Mouse (Mus musculus): ENCODE results near the gene Bora.
"Not testable (repeated sequence)": the region's sequence is repeated elsewhere in the genome, so short reads cannot be mapped to it uniquely, and the experiment has no call there.

Bora gene

GRCm38 (mm10) chr14:99046031-99046781 lies at the start of gene Bora, which contains the start of gene Mzt1:
Bora (plus strand) TSS chr14:99046222.
Mzt1 (minus strand) TSS chr14:99046134.
- peak; percentile 94 to 95 for DNase-seq

- no peak for DNase-seq
Measured at GRCm38 (mm10) chr14:99010224-99010919, 35.6 kb upstream of the Bora start.

DNA sequence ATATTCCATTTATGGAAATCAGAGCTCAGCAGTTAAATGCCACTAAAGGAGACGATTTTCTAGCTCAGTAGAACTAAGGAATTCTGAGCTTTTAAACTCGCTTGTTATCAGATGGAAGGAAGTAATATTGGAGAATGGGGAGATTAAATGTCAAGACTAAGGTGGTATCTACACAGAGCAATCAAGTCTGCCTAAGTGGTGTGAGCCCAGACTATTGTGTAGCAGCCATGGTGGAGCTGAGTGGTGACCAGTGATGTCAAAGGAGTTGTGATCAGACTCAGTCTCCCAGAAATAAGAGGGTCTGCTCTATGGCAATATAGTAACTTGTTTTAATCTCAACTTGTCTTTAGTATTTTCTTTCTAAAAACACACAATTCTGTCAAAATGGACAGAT lies 35.1 kb upstream of the Bora start:
- DNase-seq: no peak

GRCm38 (mm10) chr14:99018691-99019090 lies 27.3 kb upstream of the Bora start:
- DNase-seq: no peak

- no peak for DNase-seq
Measured at GRCm38 (mm10) chr14:99019136-99019808, 26.8 kb upstream of the Bora start.

GRCm38 (mm10) chr14:99022346-99023086 lies 23.5 kb upstream of the Bora start:
- DNase-seq: no peak

GRCm38 (mm10) chr14:99029987-99030386 lies 16.0 kb upstream of the Bora start:
- no peak for DNase-seq

GRCm38 (mm10) chr14:99031337-99031873 lies 14.6 kb upstream of the Bora start:
- DNase-seq: no peak

DNA sequence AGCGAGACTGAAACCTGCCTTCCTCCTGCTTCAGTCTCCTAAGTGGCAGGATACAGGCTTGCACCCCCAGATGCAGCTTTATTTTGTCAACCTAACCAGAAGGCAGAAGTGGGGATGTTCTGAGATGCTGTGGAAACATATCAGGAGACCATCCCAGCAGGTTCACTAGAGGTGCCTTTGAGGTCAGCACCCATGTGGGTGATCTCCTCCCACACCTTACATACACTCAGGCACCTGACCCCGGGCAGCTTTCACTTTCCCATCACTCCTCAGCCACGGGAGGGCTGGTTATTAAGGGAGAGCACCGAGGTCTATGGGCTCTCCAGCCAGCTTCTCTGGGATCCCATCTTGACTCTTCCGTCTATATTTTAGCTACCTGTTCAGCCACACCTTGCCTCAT lies 13.4 kb upstream of the Bora start:
- DNase-seq: no peak

DNA sequence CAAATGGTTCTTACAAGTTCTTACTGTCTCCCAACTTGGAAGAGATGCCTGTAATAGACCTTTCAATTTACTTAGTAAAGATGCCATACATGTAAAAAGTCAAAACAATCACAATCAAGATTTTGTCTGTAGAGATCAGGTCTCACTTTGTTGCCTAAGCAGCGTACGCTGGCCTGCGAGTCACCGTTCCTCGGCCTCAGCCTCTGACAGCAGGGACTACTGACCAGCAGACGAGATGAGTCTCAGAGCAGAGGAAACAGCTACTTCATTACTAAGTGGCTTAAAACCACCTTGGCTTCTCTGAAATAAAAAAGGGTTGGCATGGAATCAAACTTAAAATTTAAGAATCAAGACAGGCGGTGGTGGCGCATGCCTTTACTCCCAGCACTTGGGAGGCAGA lies 11.2 kb upstream of the Bora start:
- DNase-seq: not testable (repeated sequence)

- DNase-seq: no peak
Measured at GRCm38 (mm10) chr14:99036039-99036438, 10.0 kb upstream of the Bora start.

DNA sequence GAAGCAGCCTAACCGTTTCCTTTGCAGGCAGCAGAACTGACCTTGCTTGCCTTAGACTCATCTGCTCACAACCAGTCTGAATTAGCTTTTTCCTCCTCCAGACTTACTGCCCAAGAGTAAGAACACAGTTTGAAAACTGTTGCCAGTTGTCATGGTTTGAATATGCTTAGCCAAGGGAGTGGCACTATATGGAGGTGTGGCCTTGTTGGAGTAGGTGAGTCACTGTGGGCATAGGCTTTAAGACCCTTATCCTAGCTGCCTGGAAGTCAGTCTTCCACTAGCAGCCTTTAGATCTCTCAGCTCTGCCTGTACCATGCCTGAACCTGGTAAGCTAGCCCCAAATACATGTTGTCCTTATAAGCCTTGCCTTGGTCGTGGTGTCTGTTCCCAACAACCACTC lies 8.3 kb upstream of the Bora start:
- DNase-seq: no peak

- not testable (repeated sequence) for DNase-seq
Measured at GRCm38 (mm10) chr14:99039308-99039707, 6.7 kb upstream of the Bora start.

DNA sequence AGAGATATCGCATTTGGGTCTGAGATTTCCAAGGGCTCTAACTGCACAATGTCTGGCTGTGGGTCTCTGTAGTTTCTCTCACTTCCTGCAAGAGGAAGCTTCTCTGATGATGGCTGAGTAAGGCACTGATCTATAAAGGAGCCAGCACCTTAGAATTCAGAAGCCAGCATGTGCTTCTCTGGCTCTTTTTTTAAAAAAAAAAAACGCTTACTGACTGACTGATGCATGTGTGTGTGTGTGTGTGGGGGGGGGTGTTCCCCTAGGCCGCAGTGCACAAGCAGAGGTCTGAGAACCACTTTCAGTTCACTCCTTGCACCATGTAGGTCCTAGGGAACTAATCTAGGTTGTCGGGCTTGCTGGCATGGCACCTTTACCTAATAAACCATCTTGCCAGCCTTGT lies 4.6 kb upstream of the Bora start:
- DNase-seq: no peak

GRCm38 (mm10) chr14:99043499-99043898 lies 2.5 kb upstream of the Bora start:
- no peak for DNase-seq

DNA sequence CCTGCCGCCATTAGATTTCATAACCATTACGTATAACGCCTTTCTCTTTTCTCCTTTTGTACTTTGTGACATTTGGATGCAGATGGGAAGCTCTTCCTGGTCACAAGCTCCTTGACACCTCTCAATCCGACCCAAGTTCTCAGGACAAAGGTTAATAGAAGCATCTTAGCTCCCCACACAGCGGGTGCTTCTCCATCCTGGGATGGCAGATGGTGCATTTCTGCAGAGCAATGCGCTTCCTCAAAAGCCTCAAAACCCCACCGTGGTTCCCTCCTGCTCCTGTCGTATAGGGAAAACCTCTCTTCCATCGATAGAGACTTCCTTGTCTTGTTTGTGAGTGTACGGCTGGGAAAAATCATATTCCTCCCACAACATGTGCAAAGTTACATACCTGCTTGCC lies 1.9 kb upstream of the Bora start:
- no peak for DNase-seq

DNA sequence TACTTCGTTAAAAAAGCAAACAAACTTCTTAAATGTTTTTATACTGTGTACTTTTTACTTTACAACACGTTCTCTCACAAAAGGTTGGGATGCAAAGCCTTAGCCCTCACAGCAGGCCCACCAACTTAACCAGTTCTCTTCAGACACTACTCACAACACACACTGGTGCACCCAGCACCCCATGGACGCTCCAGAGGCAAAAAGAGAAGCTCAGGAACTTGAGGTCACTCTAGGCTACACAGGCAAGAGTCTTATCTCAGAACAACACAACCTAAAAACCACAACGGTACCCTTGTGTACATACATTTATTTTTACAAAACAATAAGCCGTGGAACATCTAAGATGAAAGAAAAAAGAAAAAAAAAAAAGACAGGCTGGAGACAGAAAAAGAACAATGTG lies 1.3 kb upstream of the Bora start:
- DNase-seq: no peak

DNA sequence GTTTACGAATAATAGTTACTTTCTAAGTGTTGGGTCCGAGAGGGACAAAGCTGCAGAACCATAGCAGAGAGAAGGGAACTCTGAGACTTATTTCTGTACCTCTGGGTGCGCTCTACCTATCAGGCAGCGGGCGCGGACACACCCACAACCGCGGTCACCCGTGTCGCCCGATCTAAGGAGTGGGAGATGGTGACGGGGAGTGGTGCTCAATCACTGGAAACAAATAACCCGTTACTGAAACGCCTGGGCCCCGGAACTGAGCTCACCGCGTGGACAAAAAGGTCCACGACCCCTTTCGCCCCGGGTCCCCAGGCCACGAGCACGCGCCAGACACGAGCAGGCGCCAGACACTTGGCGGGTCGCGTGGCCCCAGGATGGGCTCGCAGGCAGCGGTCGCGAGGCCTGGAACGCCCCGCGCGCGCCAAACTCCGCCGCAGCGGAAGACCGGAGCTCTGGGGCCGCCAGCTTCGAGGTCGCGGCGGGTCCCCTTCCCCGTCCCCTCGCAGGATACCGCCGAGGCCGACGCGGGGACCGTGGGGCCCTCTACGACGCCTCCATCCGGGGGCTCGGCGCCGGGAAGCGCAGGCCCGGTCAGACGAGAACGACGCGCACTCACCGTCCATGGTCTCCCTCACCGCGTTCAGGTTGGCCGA lies 518 bp upstream of the Bora start:
- DNase-seq: peak in 1 of 2 experiments; percentile 36

DNA sequence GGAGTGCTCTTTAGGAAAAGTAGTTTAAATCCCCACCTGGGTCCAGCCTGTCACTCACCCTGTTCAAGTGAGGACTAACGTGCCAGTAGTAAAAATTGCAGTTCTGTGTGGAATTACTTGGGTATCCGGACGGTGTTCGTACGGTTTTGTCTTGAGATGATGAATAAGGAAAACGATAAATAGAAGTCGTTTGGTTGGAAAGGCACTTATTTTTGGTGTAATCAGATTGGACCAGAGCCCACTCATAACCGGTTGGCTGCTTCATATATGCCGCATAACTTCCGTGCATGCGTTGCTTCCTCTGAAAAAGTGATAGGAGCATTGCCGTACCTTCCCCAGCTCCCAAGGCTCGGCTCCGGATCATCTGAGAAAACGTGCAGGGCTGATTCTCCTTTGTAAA lies 760 bp downstream of the Bora start:
- peak in 1 of 2 experiments; percentile 10 for DNase-seq

GRCm38 (mm10) chr14:99058959-99059586 lies 13.1 kb downstream of the Bora start:
- peak; percentile 11 to 23 for DNase-seq

GRCm38 (mm10) chr14:99060616-99061015 lies 14.6 kb downstream of the Bora start:
- peak; percentile 10 to 42 for DNase-seq

- no peak for DNase-seq
Measured at GRCm38 (mm10) chr14:99063091-99063490, 17.1 kb downstream of the Bora start.
